14 mouse cellular contexts compared by ENCODE assay signal in the genomic region with DNA sequence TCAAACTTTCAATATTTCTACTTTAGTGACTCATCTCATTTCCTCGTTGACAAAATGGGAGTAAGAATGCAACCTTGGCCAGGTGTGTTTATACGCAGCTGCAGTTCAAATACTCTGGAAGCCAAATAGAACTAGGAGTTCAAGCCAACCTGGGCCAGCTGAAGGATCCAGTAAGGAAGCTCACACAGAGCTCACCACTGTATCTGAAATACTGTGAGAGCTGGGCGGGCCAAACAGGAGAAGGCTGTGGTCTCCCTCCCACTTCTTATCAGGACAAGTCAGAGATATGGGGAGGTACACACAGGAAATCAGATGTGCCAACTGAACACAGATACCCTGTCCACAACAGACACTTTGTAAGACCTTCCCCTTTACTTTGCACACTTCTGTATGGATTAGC.
DNase-seq lines count a peak whose midpoint lies in the region; ATAC-seq and TF ChIP-seq lines count a peak whose summit lies in the region.
"Had no signal": no experiment of that assay in that cellular context is flagged by ENCODE, and none has a peak within 500 bp of the region (broad histone marks: within the 10 kb centered on the region; RNA-seq: fewer than 3 reads in every experiment).

No protein-coding gene starts in this region.

- DNase-seq in MEL (ENCODE audit: low read depth, low spot score): peak; percentile 84
- no peak for DNase-seq in hindbrain, postnatal 0 days (ENCODE audit: low spot score)
- DNase-seq in heart, adult 2 months: no peak
- no peak for DNase-seq in c-Kit-positive CD71-positive TER-119-positive erythroid progenitor cells, embryonic 14.5 days (ENCODE audit: low spot score)
- DNase-seq in spleen, postnatal 10 days (ENCODE audit: low spot score in 2 of 2): no peak
- DNase-seq: adrenal gland, postnatal 10 days; kidney, postnatal 10 days; thymus, adult 2 months had no signal

- no peak overlapping the region for H3K4me2 ChIP-seq in hindbrain, embryonic 15.5 days
- H3K4me2 ChIP-seq in hindbrain, embryonic 12.5 days (replicated peaks): no peak overlapping the region
- no peak overlapping the region for H3K4me2 ChIP-seq in hindbrain, postnatal 0 days (ENCODE audit: low read depth, low read length)
- H3K4me2 ChIP-seq in liver, embryonic 16.5 days (ENCODE audit: low read depth, low read length): no peak overlapping the region
- H3K4me2 ChIP-seq: heart, embryonic 13.5 days; limb, embryonic 12.5 days; midbrain, embryonic 12.5 days had no signal

- TF ChIP-seq EP300 in MEL (IDR thresholded peaks at IDR 0.05; ENCODE audit: low read depth in 1 of 2, low read length in 2 of 2): peak; percentile 96
- TF ChIP-seq EP300 in heart, adult 2 months (IDR thresholded peaks at IDR 0.05; ENCODE audit: insufficient read depth, low read depth, low read length): no peak

- peaks cover 12% of the 10 kb centered on the region for H3K4me1 ChIP-seq in hindbrain, embryonic 15.5 days (replicated peaks)
- H3K4me1 ChIP-seq in hindbrain, embryonic 12.5 days: peaks cover 5% of the 10 kb centered on the region; the same call in 1 of the 2 replicates
- peaks cover 25 to 52% of the 10 kb centered on the region in 2 experiments for H3K4me1 ChIP-seq in MEL (ENCODE audit: control insufficient read depth in 1 of 2, insufficient read depth in 2 of 2, low read length in 2 of 2)
- no peaks in the 10 kb centered on the region; the same call in 1 of the 2 replicates for H3K4me1 ChIP-seq in hindbrain, postnatal 0 days (ENCODE audit: insufficient read depth, low read length)
- peaks cover 5% of the 10 kb centered on the region for H3K4me1 ChIP-seq in liver, embryonic 16.5 days (ENCODE audit: control insufficient read depth, low read depth, low read length)
- no peaks in the 10 kb centered on the region; the same call in 1 of the 2 replicates for H3K4me1 ChIP-seq in heart, adult 2 months (ENCODE audit: control insufficient read depth, insufficient read depth, low read length)
- H3K4me1 ChIP-seq: limb, embryonic 12.5 days had no signal

- H3K79me2 ChIP-seq in MEL (ENCODE audit: control insufficient read depth, insufficient read depth, low read length, poor library complexity): no peaks in the 10 kb centered on the region
- no peaks in the 10 kb centered on the region for H3K79me2 ChIP-seq in heart, adult 2 months (replicated peaks; ENCODE audit: control insufficient read depth, insufficient read depth, low read length)

- ATAC-seq in hindbrain, embryonic 15.5 days (ENCODE audit: low FRiP score, low read depth): no peak
- ATAC-seq in hindbrain, embryonic 12.5 days (ENCODE audit: low FRiP score): no peak
- no peak for ATAC-seq in hindbrain, postnatal 0 days
- ATAC-seq in liver, embryonic 16.5 days (ENCODE audit: low read depth): peak; percentile 35; the same call in 1 of the 2 replicates

- no peaks in the 10 kb centered on the region for H3K27me3 ChIP-seq in hindbrain, embryonic 15.5 days
- no peaks in the 10 kb centered on the region for H3K27me3 ChIP-seq in hindbrain, embryonic 12.5 days
- no peaks in the 10 kb centered on the region for H3K27me3 ChIP-seq in MEL (ENCODE audit: control insufficient read depth in 1 of 2, insufficient read depth in 2 of 2, low read length in 2 of 2)
- no peaks in the 10 kb centered on the region for H3K27me3 ChIP-seq in hindbrain, postnatal 0 days (ENCODE audit: insufficient read depth, low read length)
- H3K27me3 ChIP-seq in liver, embryonic 16.5 days (ENCODE audit: control insufficient read depth, insufficient read depth, low read depth, low read length): no peaks in the 10 kb centered on the region
- H3K27me3 ChIP-seq in heart, adult 2 months (ENCODE audit: control insufficient read depth, insufficient read depth, low read length): no peaks in the 10 kb centered on the region
- H3K27me3 ChIP-seq: limb, embryonic 12.5 days; midbrain, embryonic 12.5 days had no signal

- TF ChIP-seq CTCF in MEL (IDR thresholded peaks at IDR 0.05 in 2 of 3, conservative IDR thresholded peaks at IDR 0.05 in 1 of 3; ENCODE audit: control insufficient read depth in 1 of 3, insufficient read depth in 1 of 3, low read depth in 2 of 3, low read length in 3 of 3, poor library complexity in 1 of 3, severe bottlenecking in 1 of 3): no peak
- TF ChIP-seq CTCF in hindbrain, postnatal 0 days (IDR thresholded peaks at IDR 0.05; ENCODE audit: low read depth): no peak
- no peak for TF ChIP-seq CTCF in heart, adult 2 months (IDR thresholded peaks at IDR 0.05)

- no peak overlapping the region for H3K4me3 ChIP-seq in hindbrain, embryonic 15.5 days
- H3K4me3 ChIP-seq in hindbrain, embryonic 12.5 days: no peak overlapping the region
- H3K4me3 ChIP-seq in MEL (ENCODE audit: control insufficient read depth in 1 of 2, insufficient read depth in 1 of 2, low read depth in 2 of 2, low read length in 2 of 2): peak overlapping the region in 1 of 2 experiments; percentile 2; a peak in 1 of 4 replicates
- no peak overlapping the region for H3K4me3 ChIP-seq in hindbrain, postnatal 0 days (ENCODE audit: low read length)
- H3K4me3 ChIP-seq in liver, embryonic 16.5 days (ENCODE audit: low read depth, low read length): no peak overlapping the region
- H3K4me3 ChIP-seq in heart, adult 2 months: no peak overlapping the region
- H3K4me3 ChIP-seq: heart, embryonic 13.5 days; limb, embryonic 12.5 days; midbrain, embryonic 12.5 days had no signal

- WGBS in hindbrain, embryonic 15.5 days: 88% methylated on average over 3 of the region's 3 CpGs
- 90% methylated on average over 3 of the region's 3 CpGs for WGBS in hindbrain, embryonic 12.5 days
- 82% methylated on average over 3 of the region's 3 CpGs for WGBS in hindbrain, postnatal 0 days
- whole genome bisulfite sequencing in liver, embryonic 16.5 days (ENCODE audit: insufficient replicate concordance): 31% methylated on average over 3 of the region's 3 CpGs
- 78% methylated on average over 3 of the region's 3 CpGs for WGBS in heart, adult 2 months

- no peak for TF ChIP-seq RAD21 in MEL (IDR thresholded peaks at IDR 0.05; ENCODE audit: low read depth, low read length)

- H3K9me3 ChIP-seq in hindbrain, embryonic 15.5 days: no peaks in the 10 kb centered on the region
- H3K9me3 ChIP-seq in hindbrain, embryonic 12.5 days (replicated peaks): no peaks in the 10 kb centered on the region
- H3K9me3 ChIP-seq in MEL (replicated peaks; ENCODE audit: insufficient read depth, low read length): no peaks in the 10 kb centered on the region
- no peaks in the 10 kb centered on the region for H3K9me3 ChIP-seq in hindbrain, postnatal 0 days (ENCODE audit: low read length)
- H3K9me3 ChIP-seq in liver, embryonic 16.5 days (replicated peaks; ENCODE audit: control insufficient read depth, low read length): no peaks in the 10 kb centered on the region
- H3K9me3 ChIP-seq: heart, embryonic 13.5 days; limb, embryonic 12.5 days; midbrain, embryonic 12.5 days had no signal

- intact Hi-C loops in heart, adult 2 months (cut with DNase I): no loop called here

- TF ChIP-seq POLR2A in MEL (IDR thresholded peaks at IDR 0.05; ENCODE audit: control insufficient read depth in 1 of 2, insufficient read depth in 1 of 2, low read depth in 1 of 2, low read length in 2 of 2, poor library complexity in 1 of 2): no peak
- TF ChIP-seq POLR2A in heart, adult 2 months (IDR thresholded peaks at IDR 0.05; ENCODE audit: insufficient read depth, low read depth, low read length): no peak

- no peak overlapping the region for H3K9ac ChIP-seq in hindbrain, embryonic 15.5 days
- no peak overlapping the region for H3K9ac ChIP-seq in hindbrain, embryonic 12.5 days
- H3K9ac ChIP-seq in MEL (ENCODE audit: control insufficient read depth, low read depth, low read length, poor library complexity, severe bottlenecking): peak overlapping the region; percentile 19
- H3K9ac ChIP-seq in hindbrain, postnatal 0 days (replicated peaks; ENCODE audit: low read length): no peak overlapping the region
- H3K9ac ChIP-seq in liver, embryonic 16.5 days (ENCODE audit: low read depth, low read length): no peak overlapping the region
- H3K9ac ChIP-seq in heart, adult 2 months (ENCODE audit: low read depth, low read length): no peak overlapping the region
- H3K9ac ChIP-seq: heart, embryonic 13.5 days; limb, embryonic 12.5 days; midbrain, embryonic 12.5 days had no signal

- H3K27ac ChIP-seq in hindbrain, embryonic 15.5 days (replicated peaks): 0 out of 2 replicates have a peak overlapping the region, but pooled peaks have one; percentile 13
- no peak overlapping the region for H3K27ac ChIP-seq in hindbrain, embryonic 12.5 days
- peak overlapping the region; percentile 72 for H3K27ac ChIP-seq in MEL (ENCODE audit: control insufficient read depth, low read depth, low read length)
- peak overlapping the region; percentile 66; the same call in 1 of the 2 replicates for H3K27ac ChIP-seq in hindbrain, postnatal 0 days
- H3K27ac ChIP-seq in liver, embryonic 16.5 days (ENCODE audit: low read length): no peak overlapping the region
- H3K27ac ChIP-seq in heart, adult 2 months: no peak overlapping the region
- H3K27ac ChIP-seq: heart, embryonic 13.5 days; limb, embryonic 12.5 days; midbrain, embryonic 12.5 days had no signal

- H3K36me3 ChIP-seq in hindbrain, embryonic 15.5 days: peaks cover 12% of the 10 kb centered on the region; the same call in 1 of the 2 replicates
- H3K36me3 ChIP-seq in hindbrain, embryonic 12.5 days: peaks cover 23% of the 10 kb centered on the region
- H3K36me3 ChIP-seq in MEL (ENCODE audit: control insufficient read depth in 1 of 2, insufficient read depth in 2 of 2, low read length in 2 of 2): peaks cover 0 to 41% of the 10 kb centered on the region in 2 experiments; a peak in 2 of 4 replicates
- peaks cover 31% of the 10 kb centered on the region for H3K36me3 ChIP-seq in hindbrain, postnatal 0 days (ENCODE audit: insufficient read depth, low read length)
- no peaks in the 10 kb centered on the region; the same call in 1 of the 2 replicates for H3K36me3 ChIP-seq in liver, embryonic 16.5 days (ENCODE audit: control insufficient read depth, insufficient read depth)
- no peaks in the 10 kb centered on the region for H3K36me3 ChIP-seq in heart, adult 2 months (ENCODE audit: control insufficient read depth, insufficient read depth, low read length)

TF ChIP-seq in MEL, 35 proteins besides CTCF, POLR2A, EP300 and RAD21 (continues in another document):
- TF ChIP-seq POLR2AphosphoS2 (IDR thresholded peaks at IDR 0.05; ENCODE audit: low read length) (no peak), MYB (IDR thresholded peaks at IDR 0.05; ENCODE audit: low read depth, low read length) (peak; percentile 71), USF1 (IDR thresholded peaks at IDR 0.05; ENCODE audit: low read depth, low read length) (no peak), ELF1 (IDR thresholded peaks at IDR 0.05; ENCODE audit: low read depth, low read length) (no peak), MAX (IDR thresholded peaks at IDR 0.05; ENCODE audit: low read length) (no peak), SMC3 (IDR thresholded peaks at IDR 0.05; ENCODE audit: low read depth, low read length) (no peak), GATA1 (IDR thresholded peaks at IDR 0.05; ENCODE audit: low read depth, low read length) (peak; percentile 98), ZMIZ1 (IDR thresholded peaks at IDR 0.05; ENCODE audit: low read depth, low read length) (no peak), KAT2A (conservative IDR thresholded peaks at IDR 0.05; ENCODE audit: low read depth, low read length) (no peak), ZC3H11A (IDR thresholded peaks at IDR 0.05; ENCODE audit: low read depth, low read length) (no peak), POLR2AphosphoS5 (IDR thresholded peaks at IDR 0.05; ENCODE audit: borderline replicate concordance, low read depth, low read length) (no peak)

Comparison
In these comparisons a context has a peak if more than half of its experiments do, and no peak if none do; other contexts are left out.
1. H3K27ac ChIP-seq: peak in hindbrain, embryonic 15.5 days (single experiment), MEL (single experiment) and hindbrain, postnatal 0 days (single experiment); none in hindbrain, embryonic 12.5 days (single experiment), liver, embryonic 16.5 days (single experiment) and heart, adult 2 months (single experiment).